Mouse (Mus musculus): ENCODE data around the gene Cep57l1. TPM values are rescaled to one million over a fixed set of nuclear protein-coding genes. Genes with fewer than 3 reads are reported as not detected.
"Not testable (repeated sequence)": the region's sequence is repeated elsewhere in the genome, so short reads cannot be mapped to it uniquely, and the experiment has no call there.

The Cep57l1 gene
- polyA plus RNA-seq, 1 experiment from 2014 or later: 17.3 TPM

- no peak for TF ChIP-seq CTCF (IDR thresholded peaks at IDR 0.05)
- in situ Hi-C loops (cut with MboI; ENCODE audit: low pct_unique_long_range_greater_than_20kb): no loop called here
- ChIA-PET CTCF (interaction anchor here (1.0 kb wide), 1 partner anchor 132 kb away, joined by 3 read pairs; no protein-coding TSS in a partner anchor), POLR2A (no interaction called here)
- ATAC-seq (no peak), DNase-seq (ENCODE audit: low read depth, low spot score) (no peak)
- H3K27me3 ChIP-seq: no peaks in the 10 kb centered on the region
These were observed 18.1 kb upstream of the Cep57l1 start for GRCm38 (mm10) chr10:41827784-41828183.

DNA sequence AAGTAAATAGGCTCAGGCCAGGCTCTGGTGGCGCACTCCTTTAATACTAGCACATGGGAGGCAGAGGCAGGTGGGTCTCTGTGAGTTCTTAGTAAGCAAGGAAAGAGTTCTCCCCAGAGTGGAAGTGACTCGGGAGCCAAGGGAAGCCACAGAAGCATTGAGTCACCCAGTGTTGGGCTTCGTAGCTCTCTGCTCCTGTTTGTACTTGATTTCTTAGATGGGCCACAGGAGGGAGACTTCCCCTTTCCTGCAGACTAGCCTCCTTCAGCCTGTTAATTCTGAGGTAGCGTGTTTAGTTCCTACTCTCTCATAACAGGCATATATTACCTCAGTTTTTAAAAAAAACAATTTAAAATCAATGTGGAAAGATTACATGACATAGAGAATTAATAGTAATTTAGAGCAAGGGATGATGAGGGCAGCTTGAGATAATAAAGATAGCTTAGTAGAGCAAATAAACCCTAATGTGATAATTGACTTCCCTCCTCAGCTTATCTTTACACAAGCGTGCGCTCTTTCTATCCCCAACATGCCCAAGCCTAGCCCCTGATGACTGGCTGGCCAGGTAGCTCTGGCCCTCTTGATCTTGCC is 16.9 kb upstream of the Cep57l1 start:
- ChIA-PET CTCF (no interaction called here), POLR2A (no interaction called here)
- ATAC-seq: no peak
- H3K27me3 ChIP-seq: no peaks in the 10 kb centered on the region
- TF ChIP-seq CTCF (IDR thresholded peaks at IDR 0.05): no peak
- in situ Hi-C loops (cut with MboI; ENCODE audit: low pct_unique_long_range_greater_than_20kb): no loop called here
- DNase-seq (ENCODE audit: low read depth, low spot score): no peak

DNA sequence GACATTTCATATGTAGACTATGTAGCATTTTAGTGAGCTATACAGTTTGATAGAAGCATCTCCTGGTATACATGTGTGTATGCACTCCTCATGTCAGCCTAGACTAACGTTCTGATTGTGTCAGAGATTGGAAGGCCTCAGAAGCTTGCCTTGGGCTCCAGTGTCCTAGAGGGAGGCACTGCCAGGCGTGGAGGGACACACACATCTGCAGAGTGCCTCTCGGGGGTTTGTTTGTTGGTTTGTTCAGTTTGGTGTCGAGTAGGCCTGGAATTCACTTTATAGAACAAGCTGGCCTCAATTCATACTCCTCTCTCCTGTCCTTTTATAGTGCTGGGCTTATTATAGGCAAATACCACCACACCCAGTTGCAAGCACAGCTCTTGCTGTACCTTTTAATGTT is 16.3 kb upstream of the Cep57l1 start:
- no peaks in the 10 kb centered on the region for H3K27me3 ChIP-seq
- ATAC-seq: no peak
- POLR2A ChIA-PET: interaction anchor here (0.6 kb wide), 1 partner anchor 119 kb away, joined by 3 read pairs; no protein-coding TSS in a partner anchor
- in situ Hi-C loops (cut with MboI; ENCODE audit: low pct_unique_long_range_greater_than_20kb): no loop called here
- no peak for TF ChIP-seq CTCF (IDR thresholded peaks at IDR 0.05)
- CTCF ChIA-PET: no interaction called here
- no peak for DNase-seq (ENCODE audit: low read depth, low spot score)

DNA sequence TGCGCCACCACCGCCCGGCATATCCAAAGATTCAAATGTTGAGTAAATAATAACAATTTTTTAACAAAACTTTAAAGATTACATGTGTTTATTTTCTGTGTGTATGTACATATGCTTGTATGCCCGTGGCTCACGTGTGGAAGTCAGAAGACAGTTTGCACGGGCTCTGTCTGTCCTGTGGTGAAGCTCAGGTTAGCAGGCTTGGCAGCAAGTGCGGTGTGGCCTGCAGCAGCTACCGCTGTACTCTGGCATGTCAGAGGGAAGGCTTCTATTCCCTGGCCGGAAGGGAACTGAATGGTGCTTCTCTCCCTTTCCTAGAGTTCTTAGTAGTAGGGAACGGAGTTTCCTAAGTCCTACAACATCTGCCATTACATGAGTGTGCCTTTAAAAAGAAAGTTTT is 15.4 kb upstream of the Cep57l1 start:
- in situ Hi-C loops (cut with MboI; ENCODE audit: low pct_unique_long_range_greater_than_20kb): no loop called here
- no peak for TF ChIP-seq CTCF (IDR thresholded peaks at IDR 0.05)
- CTCF ChIA-PET: interaction anchor here (2.0 kb wide), 1 partner anchor 13 kb away, joined by 6 read pairs; no protein-coding TSS in a partner anchor
- DNase-seq (ENCODE audit: low read depth, low spot score) (no peak), ATAC-seq (no peak)
- POLR2A ChIA-PET: interaction anchor here (0.6 kb wide), 1 partner anchor 120 kb away, joined by 3 read pairs; no protein-coding TSS in a partner anchor
- H3K27me3 ChIP-seq: no peaks in the 10 kb centered on the region

DNA sequence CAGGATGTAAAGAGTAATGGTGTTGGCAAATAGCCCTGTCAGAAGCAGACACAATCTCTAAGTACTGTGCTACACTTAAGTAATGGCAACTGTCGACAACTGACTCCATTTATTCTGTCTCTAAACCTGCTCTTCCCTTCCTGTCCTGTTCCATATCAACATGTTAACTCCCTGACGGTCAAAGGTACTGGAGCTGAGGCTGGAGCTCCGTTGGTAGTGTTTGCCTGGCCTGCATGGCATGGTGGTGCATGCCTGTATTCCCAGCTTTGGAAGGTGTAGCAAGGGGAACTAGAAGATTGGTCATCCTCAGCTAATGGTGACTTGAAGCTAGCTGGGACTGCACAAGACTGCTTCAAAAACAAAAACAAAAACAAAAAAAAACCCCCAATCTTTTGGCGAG is 14.2 kb upstream of the Cep57l1 start:
- in situ Hi-C loops (cut with MboI; ENCODE audit: low pct_unique_long_range_greater_than_20kb): no loop called here
- ChIA-PET CTCF (interaction anchor here (2.0 kb wide), 1 partner anchor 12 kb away, joined by 6 read pairs; no protein-coding TSS in a partner anchor), POLR2A (no interaction called here)
- TF ChIP-seq CTCF (IDR thresholded peaks at IDR 0.05): no peak
- H3K27me3 ChIP-seq: no peaks in the 10 kb centered on the region
- DNase-seq (ENCODE audit: low read depth, low spot score) (no peak), ATAC-seq (no peak)

DNA sequence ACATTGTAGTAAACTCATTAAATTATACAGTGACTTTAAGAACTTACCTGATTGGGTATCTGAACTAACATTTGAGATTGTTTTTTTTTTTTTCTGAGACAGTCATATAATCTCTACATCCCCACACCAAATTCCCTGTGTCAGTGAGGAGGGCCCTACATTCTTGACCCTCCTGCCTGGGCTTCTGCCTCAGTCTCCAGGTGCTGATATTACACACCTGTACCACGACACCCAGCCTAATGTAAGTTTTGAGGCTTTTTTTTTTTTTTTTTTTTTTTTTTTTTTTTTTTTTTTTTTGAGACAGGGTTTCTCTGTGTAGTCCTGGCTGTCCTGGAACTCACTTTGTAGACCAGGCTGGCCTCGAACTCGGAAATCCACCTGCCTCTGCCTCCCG is 13.6 kb upstream of the Cep57l1 start:
- ATAC-seq; H3K27me3 ChIP-seq; DNase-seq (ENCODE audit: low read depth, low spot score); CTCF ChIA-PET; in situ Hi-C loops (cut with MboI; ENCODE audit: low pct_unique_long_range_greater_than_20kb): not testable (repeated sequence)
- POLR2A ChIA-PET: interaction anchor here (0.7 kb wide), 1 partner anchor 60 kb away, joined by 3 read pairs; no protein-coding TSS in a partner anchor

DNA sequence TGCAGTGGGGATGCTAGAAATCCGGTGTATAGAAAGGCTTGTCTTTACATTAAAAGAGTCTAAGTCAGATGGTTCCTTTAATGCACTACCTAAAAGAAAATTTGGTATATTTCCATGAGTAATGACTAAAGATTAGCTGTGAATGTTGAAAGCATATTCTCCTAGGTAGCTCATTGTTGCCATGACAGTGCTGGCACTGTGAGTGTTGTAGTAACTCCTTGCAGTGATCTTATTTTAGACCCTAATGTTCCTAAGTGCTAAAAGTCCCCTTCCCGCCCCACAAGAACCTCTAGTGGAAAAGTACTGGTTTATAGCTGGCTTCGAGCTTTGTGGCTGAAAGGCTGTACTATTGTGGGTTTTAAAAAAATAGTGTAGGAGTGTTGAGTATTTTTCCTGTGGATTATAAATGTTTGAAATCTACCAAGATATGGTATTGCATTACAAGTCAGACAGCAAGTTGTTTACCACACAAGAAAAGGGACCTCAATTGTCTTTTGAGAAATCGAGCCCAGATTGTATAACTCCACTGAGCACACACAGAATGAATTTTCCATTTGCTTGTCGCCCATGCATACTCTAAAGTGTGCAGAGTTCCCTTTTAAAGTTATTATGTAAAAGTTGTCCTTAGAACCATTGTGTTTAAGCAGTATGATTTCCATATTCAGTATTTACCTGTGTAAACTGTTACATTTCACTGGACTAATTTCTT is 13.1 kb upstream of the Cep57l1 start:
- TF ChIP-seq CTCF (IDR thresholded peaks at IDR 0.05): no peak
- no peak for ATAC-seq
- DNase-seq (ENCODE audit: low read depth, low spot score): no peak
- CTCF ChIA-PET: interaction anchor here (0.7 kb wide), 1 partner anchor 8 kb away, joined by 6 read pairs; no protein-coding TSS in a partner anchor
- POLR2A ChIA-PET: interaction anchor here (0.7 kb wide), 1 partner anchor 60 kb away, joined by 3 read pairs; no protein-coding TSS in a partner anchor
- no peaks in the 10 kb centered on the region for H3K27me3 ChIP-seq
- in situ Hi-C loops (cut with MboI; ENCODE audit: low pct_unique_long_range_greater_than_20kb): no loop called here

- no peak for TF ChIP-seq CTCF (IDR thresholded peaks at IDR 0.05)
- in situ Hi-C loops (cut with MboI; ENCODE audit: low pct_unique_long_range_greater_than_20kb): no loop called here
- H3K27me3 ChIP-seq: no peaks in the 10 kb centered on the region
- POLR2A ChIA-PET: no interaction called here
- ATAC-seq (no peak), DNase-seq (ENCODE audit: low read depth, low spot score) (no peak)
- CTCF ChIA-PET: no interaction called here
These were observed 11.5 kb upstream of the Cep57l1 start for GRCm38 (mm10) chr10:41821171-41821570.

DNA sequence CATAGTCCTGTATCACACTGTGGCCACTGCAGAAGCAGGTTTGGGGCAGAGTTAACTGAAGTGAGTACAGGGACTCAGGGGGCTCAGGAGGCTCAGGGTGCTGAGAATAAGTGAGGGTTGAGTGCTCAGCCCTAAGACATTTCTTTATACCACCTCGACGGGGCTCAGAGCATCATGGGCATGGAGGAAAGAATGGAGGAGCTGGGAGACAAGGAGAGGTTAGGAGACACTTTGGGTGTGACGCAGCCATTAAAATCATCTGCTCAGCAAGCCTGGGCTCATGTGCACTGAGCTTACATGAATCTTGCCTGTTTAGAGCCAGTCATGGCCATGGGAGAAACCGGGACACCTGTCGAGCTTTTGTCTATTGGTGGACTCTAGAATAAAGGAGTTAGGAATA is 10.7 kb upstream of the Cep57l1 start:
- in situ Hi-C loops (cut with MboI; ENCODE audit: low pct_unique_long_range_greater_than_20kb): no loop called here
- DNase-seq (ENCODE audit: low read depth, low spot score): no peak
- ATAC-seq: no peak
- POLR2A ChIA-PET: no interaction called here
- no peak for TF ChIP-seq CTCF (IDR thresholded peaks at IDR 0.05)
- CTCF ChIA-PET: no interaction called here
- H3K27me3 ChIP-seq: no peaks in the 10 kb centered on the region

- POLR2A ChIA-PET: no interaction called here
- in situ Hi-C loops (cut with MboI; ENCODE audit: low pct_unique_long_range_greater_than_20kb): no loop called here
- no peak for TF ChIP-seq CTCF (IDR thresholded peaks at IDR 0.05)
- DNase-seq (ENCODE audit: low read depth, low spot score) (no peak), ATAC-seq (no peak)
- CTCF ChIA-PET: interaction anchor here (1.1 kb wide), 1 partner anchor 12 kb away, joined by 3 read pairs; no protein-coding TSS in a partner anchor
- H3K27me3 ChIP-seq: no peaks in the 10 kb centered on the region
These were observed 9.6 kb upstream of the Cep57l1 start for GRCm38 (mm10) chr10:41819307-41819706.

DNA sequence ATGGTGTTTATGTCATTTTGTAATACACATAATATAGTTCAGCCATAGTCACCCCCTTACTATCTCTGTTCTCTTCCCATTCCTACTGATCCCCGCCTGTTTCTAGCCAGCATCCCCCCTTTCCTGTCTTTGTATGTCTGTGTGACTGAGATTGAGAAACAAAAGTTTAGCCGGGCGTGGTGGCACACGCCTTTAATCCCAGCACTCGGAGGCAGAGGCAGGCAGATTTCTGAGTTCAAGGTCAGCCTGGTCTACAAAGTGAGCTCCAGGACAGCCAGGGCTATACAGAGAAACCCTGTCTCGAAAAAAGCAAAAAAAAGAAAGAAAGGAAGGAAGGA is 9.0 kb upstream of the Cep57l1 start:
- in situ Hi-C loops (cut with MboI; ENCODE audit: low pct_unique_long_range_greater_than_20kb); H3K27me3 ChIP-seq; ATAC-seq; DNase-seq (ENCODE audit: low read depth, low spot score): not testable (repeated sequence)
- POLR2A ChIA-PET: interaction anchor here (0.6 kb wide), 1 partner anchor 684 kb away, joined by 4 read pairs; no protein-coding TSS in a partner anchor
- CTCF ChIA-PET: interaction anchor here (1.1 to 1.2 kb wide), 2 partner anchors 12 to 13 kb away, joined by 3 read pairs; no protein-coding TSS in a partner anchor

Measured in Patski (cell line).